Mouse (Mus musculus) liver (tissue): Measurements from ENCODE around the gene Kansl1l.

Experiments used
- DNase-seq: peaks from one replicate; pipeline ENCODE4 v3.0.0-alpha.2; 2020; ENCODE audit warnings: mixed read lengths

Gene Kansl1l

GRCm38 (mm10) chr1:66817453-66817839, at the start of gene Kansl1l:
Gene Kansl1l (minus strand): TSS chr1:66817562.
- peak; percentile 97 for DNase-seq

DNA sequence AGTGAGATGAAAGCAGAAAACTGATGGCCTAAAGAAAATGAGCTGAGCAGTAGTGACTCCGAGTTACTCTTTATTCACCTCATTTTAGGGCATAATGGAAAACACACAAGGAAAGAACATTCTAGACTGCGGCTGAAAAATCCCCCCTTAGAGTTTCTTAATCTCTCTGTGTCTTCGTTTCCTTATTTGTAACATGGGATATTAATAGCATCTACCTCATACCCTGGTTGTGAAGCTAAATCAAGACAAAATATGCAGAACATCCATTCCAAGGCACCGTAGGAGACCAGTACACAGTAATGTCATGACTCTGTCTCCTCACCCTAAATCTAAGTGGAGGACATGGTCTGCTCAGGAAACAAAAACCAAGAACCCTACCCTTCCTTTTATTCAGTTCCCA, 48.3 kb upstream of the Kansl1l start:
- no peak for DNase-seq

- DNase-seq: no peak
Observed at GRCm38 (mm10) chr1:66863741-66864495, 46.6 kb upstream of the Kansl1l start.

DNA sequence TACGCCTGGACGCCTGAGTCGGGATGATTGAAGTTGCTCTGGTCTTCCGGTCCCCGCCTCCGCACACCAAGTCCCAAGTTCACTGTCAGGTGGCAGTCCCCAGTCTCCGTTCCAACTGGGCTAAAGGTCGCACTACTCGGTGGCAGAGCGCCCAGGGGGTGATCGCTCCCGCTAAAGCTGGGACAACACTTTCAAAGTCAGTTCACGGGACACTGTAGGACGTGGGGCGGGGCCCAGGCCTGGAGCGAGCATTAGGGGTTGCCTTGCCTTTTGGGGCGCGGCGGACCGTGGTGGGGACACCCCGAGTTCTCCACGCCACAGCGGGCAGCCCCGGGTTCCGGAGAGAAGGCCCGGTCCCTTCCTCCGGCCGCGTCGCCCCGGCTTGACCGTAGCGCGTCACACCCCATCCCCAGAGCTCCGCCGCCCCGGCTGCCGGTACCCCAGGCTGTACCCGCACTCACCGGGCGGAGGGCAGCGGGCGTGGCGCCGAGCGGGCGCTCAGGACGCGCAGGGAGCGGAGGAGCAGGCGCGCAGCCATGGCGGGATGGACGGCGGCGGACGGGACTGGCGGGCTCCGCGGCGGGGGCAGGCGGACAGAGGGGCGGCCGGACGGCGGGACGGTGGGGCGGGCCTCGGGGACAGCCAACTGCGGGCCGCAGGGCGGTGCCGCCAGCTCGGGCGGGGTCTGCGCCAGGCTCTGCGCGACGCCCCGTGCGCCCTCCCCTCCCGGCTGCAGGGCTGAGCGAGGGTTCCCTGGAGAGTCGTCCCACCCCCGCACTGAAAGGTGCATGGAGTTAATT, 45.5 kb upstream of the Kansl1l start, which contains the start of gene Acadl:
Acadl (minus strand) TSS at position 566 of the 800 bp plus-strand sequence.
- DNase-seq: peak; percentile 86

GRCm38 (mm10) chr1:66861764-66862672, 44.7 kb upstream of the Kansl1l start:
- no peak for DNase-seq

GRCm38 (mm10) chr1:66847506-66847905, 30.1 kb upstream of the Kansl1l start:
- DNase-seq: peak; percentile 35

DNA sequence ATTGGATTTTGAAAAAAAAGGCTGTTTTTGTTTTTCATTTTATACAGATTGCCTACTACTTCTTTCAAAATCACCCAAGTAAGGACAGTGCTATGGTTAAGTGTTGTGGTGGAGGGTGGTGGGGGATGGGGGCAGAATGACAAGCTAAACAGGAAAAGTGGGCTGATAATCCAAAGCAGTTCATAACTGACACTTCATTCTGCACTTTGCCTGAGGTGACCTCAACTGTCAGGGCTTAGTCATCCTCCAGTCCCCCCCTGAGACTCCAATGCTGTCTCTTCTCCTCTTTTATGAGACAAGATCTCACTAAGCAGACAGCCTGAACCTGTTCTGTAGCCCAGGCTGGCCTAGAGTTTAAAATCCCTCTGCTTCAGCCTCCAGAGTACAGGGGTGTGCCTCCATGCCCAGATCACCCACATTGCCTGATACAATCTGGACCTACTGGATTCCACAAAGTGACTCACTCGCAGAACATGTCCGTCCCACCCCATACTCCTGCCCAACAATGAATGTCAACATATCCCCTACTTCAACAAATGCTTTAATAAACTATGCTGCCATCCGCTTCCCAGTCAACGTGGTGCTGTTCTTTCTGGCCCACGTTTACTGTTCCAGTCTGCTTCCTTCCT, 28.4 kb upstream of the Kansl1l start:
- no peak for DNase-seq

- DNase-seq: no peak
Observed at GRCm38 (mm10) chr1:66841938-66842337, 24.6 kb upstream of the Kansl1l start.

DNA sequence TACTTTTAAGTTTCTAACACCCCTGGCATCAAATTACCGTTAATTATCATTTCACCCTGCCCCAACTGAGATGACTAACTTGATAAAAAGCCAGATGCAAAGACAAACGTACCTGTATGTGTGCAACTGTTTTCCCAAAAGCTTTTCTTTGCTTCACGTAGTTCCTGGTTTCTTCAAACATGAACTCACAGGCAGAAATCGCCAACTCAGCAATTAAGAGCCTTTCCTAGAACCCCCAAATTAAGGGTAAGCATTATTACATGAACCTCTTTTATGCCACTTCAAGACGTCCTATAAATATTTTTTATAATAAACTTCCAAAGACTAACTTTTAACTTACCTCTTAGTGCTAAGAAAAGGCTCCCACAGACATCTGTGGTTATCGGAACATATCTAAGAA, 24.1 kb upstream of the Kansl1l start:
- no peak for DNase-seq

- no peak for DNase-seq
Observed at GRCm38 (mm10) chr1:66839755-66840438, 22.5 kb upstream of the Kansl1l start.

DNA sequence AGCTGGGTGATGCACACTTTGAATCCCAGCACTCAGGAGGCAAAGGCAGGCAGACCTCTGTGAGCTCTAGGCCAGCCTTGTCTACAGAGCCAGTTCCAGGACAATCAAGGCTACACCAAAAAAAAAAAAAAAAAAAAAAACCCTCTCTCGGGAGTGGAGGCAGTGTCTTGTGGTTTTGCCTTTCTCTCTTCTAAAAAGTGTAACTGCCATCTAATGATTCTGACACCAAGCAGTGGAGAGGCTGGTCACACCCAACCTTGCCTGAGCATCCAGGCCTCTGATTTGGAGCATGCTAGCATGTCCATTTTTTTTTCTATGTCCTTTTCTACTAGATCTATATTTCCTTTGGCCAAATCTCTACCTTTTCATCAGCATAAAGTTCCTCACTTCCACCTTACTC, 21.8 kb upstream of the Kansl1l start:
- DNase-seq: no peak

- DNase-seq: peak; percentile 82
Observed at GRCm38 (mm10) chr1:66838184-66839042, 21.1 kb upstream of the Kansl1l start.

DNA sequence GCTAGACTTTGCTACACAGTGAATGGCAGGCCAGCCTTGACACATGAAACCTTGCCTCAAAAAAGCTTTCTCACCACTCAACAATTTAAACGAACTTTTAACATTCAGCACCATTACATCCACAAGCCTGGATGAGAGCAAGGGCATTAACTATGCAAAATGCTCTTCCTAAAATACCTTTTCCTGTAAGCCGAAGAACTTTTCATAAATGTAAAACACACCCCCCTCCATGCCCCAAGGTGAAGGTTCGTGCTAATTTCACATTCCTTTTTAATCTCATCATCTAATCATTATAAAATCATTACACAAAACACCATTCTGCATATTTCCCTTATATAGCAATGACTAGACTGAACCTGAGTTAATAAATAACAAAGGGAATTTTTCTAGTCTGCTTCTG, 19.8 kb upstream of the Kansl1l start:
- DNase-seq: no peak

DNA sequence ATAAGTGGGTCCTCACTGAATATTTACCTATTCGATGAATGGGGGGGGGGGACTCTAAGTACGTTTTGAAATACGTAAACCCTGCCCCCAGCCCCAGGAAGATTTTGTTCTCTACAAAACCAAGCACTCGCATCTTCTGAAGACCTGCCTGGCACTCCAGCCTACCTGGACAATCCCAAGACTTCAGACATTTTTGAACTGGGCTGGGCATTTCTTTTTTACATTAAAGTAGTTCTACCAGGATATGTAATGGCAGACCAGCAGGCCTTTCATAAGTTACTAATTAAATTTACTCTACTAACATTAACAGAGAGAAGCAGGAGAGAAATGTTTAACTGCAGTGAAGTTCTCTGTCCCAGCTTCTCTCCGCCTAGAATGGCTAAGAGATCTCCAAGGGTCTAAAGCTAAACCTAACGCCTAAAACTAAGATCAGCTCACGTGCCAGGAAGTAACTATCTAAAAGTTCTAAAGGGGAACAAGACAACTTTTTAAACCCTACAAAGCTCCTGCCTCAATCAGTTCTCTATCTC, 15.3 kb upstream of the Kansl1l start:
- DNase-seq: no peak

GRCm38 (mm10) chr1:66831824-66832600, 14.7 kb upstream of the Kansl1l start:
- no peak for DNase-seq

DNA sequence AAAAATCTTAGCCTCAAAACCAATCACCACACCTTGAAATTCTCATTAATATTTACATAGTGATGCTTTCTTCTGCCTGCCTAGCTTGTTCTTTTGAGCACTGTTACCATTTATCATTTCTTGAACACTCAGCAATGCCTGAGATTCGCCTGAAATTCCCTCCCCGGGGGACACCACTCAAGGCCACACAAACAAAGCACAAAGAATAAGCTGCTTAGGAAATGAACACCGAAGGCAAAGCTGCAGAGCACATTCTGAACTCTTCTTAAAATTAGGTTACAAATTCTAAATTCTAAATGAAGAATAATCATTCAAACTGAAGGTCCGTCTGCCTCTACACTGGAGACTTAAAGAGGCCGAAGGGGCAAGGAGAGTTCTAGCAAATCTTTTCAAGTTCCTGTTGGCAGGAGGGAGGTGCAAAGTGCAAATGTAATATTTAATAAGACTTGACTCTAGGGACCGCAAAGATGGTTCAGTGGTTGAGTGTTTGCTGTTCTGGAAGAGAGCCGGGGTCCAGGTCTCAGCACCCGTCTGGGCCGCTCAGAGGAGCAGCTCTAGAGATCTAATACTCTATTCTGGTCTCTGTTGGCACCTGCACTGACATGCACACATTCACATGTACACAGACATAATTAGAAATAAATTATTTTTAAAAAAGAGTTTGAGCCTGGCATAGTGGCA, 12.2 kb upstream of the Kansl1l start:
- no peak for DNase-seq

GRCm38 (mm10) chr1:66821966-66822365, 4.6 kb upstream of the Kansl1l start:
- no peak for DNase-seq

- DNase-seq: no peak
Observed at GRCm38 (mm10) chr1:66820241-66820640, 2.9 kb upstream of the Kansl1l start.

DNA sequence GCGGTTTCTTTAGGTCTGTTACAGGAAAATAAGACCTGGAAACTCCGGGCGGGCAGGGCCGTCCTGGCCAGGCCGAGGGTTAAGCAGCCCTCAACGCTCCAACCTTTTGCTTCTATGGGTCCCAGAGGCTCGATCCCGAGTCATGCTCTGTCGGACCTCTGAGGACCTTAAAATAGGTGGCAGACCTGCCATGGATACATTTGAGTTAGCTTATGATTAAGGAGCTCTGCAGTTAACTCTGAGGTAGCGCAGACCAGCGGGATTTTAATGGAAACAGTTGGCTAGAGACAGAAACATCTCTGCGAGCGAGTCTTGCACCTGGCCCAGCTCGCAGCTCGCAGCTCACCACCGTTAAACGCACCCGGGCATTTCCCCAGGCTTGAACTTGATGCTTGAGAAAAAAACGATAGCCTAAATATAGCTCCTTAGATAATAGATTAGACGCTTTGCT, 528 bp upstream of the Kansl1l start:
- DNase-seq: peak; percentile 35
